Mouse (Mus musculus): ENCODE results near the gene Olfr1246.
"Not testable (repeated sequence)": the region's sequence is repeated elsewhere in the genome, so short reads cannot be mapped to it uniquely, and the experiment has no call there.

Gene Olfr1246

DNA sequence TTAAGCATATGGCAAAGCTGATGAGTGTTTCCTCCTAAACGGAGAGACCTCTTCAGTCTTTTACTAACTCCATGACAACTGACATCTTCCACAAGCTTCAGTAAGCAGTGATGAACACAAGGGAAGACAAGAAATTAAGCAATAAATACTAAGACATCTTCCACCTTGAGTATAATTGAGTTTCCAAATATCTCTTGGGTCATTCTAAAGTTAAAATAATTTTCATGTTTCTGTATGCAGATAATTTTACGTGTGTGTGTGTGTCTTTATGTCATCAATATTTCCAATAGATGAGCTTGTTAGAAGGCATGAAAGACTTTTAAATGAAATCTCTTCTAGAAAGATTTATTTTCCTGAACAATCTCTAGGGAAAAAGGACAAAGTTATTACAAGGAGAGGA is at the start of gene Olfr1246:
TSS of gene Olfr1246 (minus strand) at position 101 of the 400 bp plus-strand sequence.
- DNase-seq (ENCODE audit: low read depth in 1 of 2, low spot score in 2 of 2) = no peak

GRCm38 (mm10) chr2:89634883-89635282 is 41.9 kb upstream of the Olfr1246 start, which contains the start of gene Olfr1249:
Gene Olfr1249, minus strand, starts transcription at chr2:89634983.
- no peak for DNase-seq (ENCODE audit: low read depth in 1 of 2, low spot score in 2 of 2)

DNA sequence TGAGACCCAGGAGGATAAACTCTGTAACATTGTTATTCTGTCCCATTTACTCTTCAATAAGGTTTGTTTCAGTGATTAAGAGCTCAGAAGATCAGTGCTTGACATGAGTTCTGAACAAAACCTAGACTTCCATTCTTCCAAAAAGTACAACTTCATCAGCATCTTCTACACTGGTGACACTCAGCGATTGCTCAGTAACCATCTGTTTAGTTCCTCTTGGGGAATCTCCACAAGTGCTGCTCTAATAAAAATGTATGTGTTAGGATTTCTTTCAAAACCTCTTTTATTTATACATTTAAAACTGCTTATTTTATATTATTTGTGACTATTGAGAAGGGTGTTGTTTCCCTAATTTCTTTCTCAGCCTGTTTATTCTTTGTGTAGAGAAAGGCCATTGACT is 25.2 kb upstream of the Olfr1246 start, which contains the start of gene Olfr1248:
TSS of gene Olfr1248 (minus strand) at position 101 of the 400 bp plus-strand sequence.
- DNase-seq (ENCODE audit: low read depth in 1 of 2, low spot score in 2 of 2) = not testable (repeated sequence)

GRCm38 (mm10) chr2:89614030-89614429 is 21.1 kb upstream of the Olfr1246 start, which contains the start of gene Olfr1247:
Gene Olfr1247, minus strand, starts transcription at chr2:89614130.
- no peak for DNase-seq (ENCODE audit: low read depth in 1 of 2, low spot score in 2 of 2)

- no peak for DNase-seq (ENCODE audit: low read depth in 1 of 2, low spot score in 2 of 2)
Observed at GRCm38 (mm10) chr2:89578347-89578746, 14.6 kb downstream of the Olfr1246 start, which contains the start of gene Olfr1245. Gene Olfr1245, minus strand, starts transcription at chr2:89578447.

DNA sequence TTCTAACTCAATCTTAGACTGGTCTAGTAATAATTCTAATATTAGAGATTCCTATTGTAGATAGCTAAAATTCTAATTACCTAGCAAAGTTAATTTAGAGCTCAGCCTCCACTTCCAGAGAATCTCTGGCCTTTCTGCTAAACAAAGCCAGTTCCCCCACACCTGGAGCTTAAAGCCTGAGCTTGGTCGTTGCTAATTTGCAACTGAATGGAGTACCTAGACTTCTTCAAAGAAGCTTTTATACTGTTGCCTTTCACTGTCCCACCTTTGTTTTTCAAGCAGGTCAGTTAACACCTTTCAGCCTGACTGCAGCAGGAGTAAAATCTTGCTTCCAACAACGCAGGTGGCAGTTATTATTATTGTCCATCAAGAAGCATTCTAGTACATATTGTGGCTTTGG is 30.3 kb downstream of the Olfr1246 start:
- not testable (repeated sequence) for DNase-seq (ENCODE audit: low read depth in 1 of 2, low spot score in 2 of 2)

DNA sequence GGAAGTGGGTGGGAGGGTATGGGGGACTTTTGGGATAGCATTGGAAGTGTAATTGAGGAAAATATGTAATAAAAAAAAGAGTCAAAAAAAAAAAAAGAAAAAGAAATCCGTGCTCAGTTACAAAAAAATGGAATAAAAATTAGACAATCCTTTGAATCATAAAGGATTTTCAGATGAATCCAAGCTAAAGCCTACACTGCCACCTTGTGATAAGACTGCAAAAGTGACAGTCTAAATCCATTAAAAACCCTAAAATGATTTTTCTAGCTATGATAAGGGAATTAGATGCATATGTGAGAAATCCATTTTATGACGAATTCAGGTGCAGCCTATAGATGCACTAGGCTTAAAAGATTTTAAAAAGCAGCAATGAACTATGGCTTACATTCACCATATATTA is 48.4 kb downstream of the Olfr1246 start:
- DNase-seq (ENCODE audit: low read depth in 1 of 2, low spot score in 2 of 2) = no peak

DNA sequence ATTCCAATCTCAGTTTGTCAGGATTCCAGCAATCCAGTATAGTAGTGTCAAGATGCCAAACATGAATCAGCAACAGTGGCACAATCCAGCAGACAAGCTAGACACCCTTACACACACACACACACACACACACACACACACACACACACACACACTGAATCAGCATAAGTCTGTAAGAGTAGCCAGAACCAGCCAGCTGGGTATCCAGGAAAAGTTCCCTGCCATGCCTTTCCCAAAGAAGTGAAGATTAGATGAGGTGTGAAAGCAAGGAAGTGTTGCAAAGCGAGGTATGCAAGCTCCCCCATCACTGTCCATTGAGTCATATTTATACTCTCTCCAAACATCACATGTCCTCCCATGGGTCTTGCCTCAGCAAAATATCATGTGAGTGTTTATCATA is 53.0 kb downstream of the Olfr1246 start:
- DNase-seq (ENCODE audit: low read depth in 1 of 2, low spot score in 2 of 2) = no peak
